ENCODE assay signal across 7 mouse cellular contexts in genomic region chr16:93884086-93884721, GRCm38 (mm10). TPM values are rescaled to one million over a fixed set of nuclear protein-coding genes. Genes with fewer than 3 reads are reported as not detected.
A peak's percentile ranks its signal among the peaks of the same experiment; 100 is the strongest.
DNase-seq lines count a peak whose midpoint lies in the region; ATAC-seq lines count a peak whose summit lies in the region.

No protein-coding gene starts in this region.

- DNase-seq in urinary bladder, postnatal 25 days (ENCODE audit: low spot score) = peak; percentile 8
- DNase-seq in urinary bladder, adult 2 months (ENCODE audit: low spot score) = no peak
- DNase-seq in cerebellum, adult 8-10 months = peak; percentile 30
- no peak for DNase-seq in urinary bladder, postnatal 4 days (ENCODE audit: low spot score in 2 of 2)

- WGBS in forebrain, embryonic 16.5 days = under 1% methylated on average over 43 of the region's 43 CpGs
- WGBS in kidney, embryonic 14.5 days = under 1% methylated on average over 41 of the region's 43 CpGs

- H3K36me3 ChIP-seq in forebrain, embryonic 16.5 days (ENCODE audit: control insufficient read depth, insufficient read depth) = no peaks in the 10 kb centered on the region
- H3K36me3 ChIP-seq in kidney, embryonic 14.5 days (ENCODE audit: control insufficient read depth, insufficient read depth, low read length) = peaks cover 14% of the 10 kb centered on the region

- H3K4me3 ChIP-seq in forebrain, embryonic 16.5 days (replicated peaks; ENCODE audit: low read length) = peak overlapping the region; percentile 65
- H3K4me3 ChIP-seq in kidney, embryonic 14.5 days (ENCODE audit: low read length) = peak overlapping the region; percentile 81

- peak overlapping the region; percentile 60 for H3K9ac ChIP-seq in forebrain, embryonic 16.5 days (replicated peaks; ENCODE audit: low read depth, low read length)
- H3K9ac ChIP-seq in kidney, embryonic 14.5 days (ENCODE audit: low read depth, low read length) = peak overlapping the region; percentile 80

- no peaks in the 10 kb centered on the region for H3K27me3 ChIP-seq in forebrain, embryonic 16.5 days (replicated peaks; ENCODE audit: control insufficient read depth, insufficient read depth, low read length)
- H3K27me3 ChIP-seq in kidney, embryonic 14.5 days (ENCODE audit: control insufficient read depth, insufficient read depth, low read length) = no peaks in the 10 kb centered on the region

- peak; percentile 5; the same call in 1 of the 2 replicates for ATAC-seq in forebrain, embryonic 16.5 days
- ATAC-seq in kidney, embryonic 14.5 days (ENCODE audit: low FRiP score, low TSS enrichment) = peak; percentile 5; the same call in 1 of the 2 replicates
- 0 out of 2 replicates have a peak, but pooled peaks have one; percentile 3 for ATAC-seq in megakaryocyte-erythroid progenitor cell, adult 5-6 weeks (replicated peaks; ENCODE audit: low FRiP score, low TSS enrichment, poor library complexity, severe bottlenecking)

- H3K4me2 ChIP-seq in forebrain, embryonic 16.5 days (ENCODE audit: low read length) = peak overlapping the region; percentile 73
- peak overlapping the region; percentile 86 for H3K4me2 ChIP-seq in kidney, embryonic 14.5 days (replicated peaks; ENCODE audit: low read depth, low read length)

- no peaks in the 10 kb centered on the region for H3K9me3 ChIP-seq in forebrain, embryonic 16.5 days (ENCODE audit: control insufficient read depth, low read length)
- no peaks in the 10 kb centered on the region for H3K9me3 ChIP-seq in kidney, embryonic 14.5 days (ENCODE audit: control insufficient read depth, low read length)

- H3K4me1 ChIP-seq in forebrain, embryonic 16.5 days (replicated peaks; ENCODE audit: control insufficient read depth, insufficient read depth, low read length) = peaks cover 17% of the 10 kb centered on the region
- H3K4me1 ChIP-seq in kidney, embryonic 14.5 days (ENCODE audit: control insufficient read depth, insufficient read depth, low read length) = peaks cover 7% of the 10 kb centered on the region; the same call in 1 of the 2 replicates

- H3K27ac ChIP-seq in forebrain, embryonic 16.5 days (ENCODE audit: low read length) = no peak overlapping the region
- H3K27ac ChIP-seq in kidney, embryonic 14.5 days (ENCODE audit: low read depth, low read length) = peak overlapping the region; percentile 37; the same call in 1 of the 2 replicates

RNA-seq across cellular contexts. Expression of gene Chaf1b, which starts 0.5 kb away (rescaled TPM):
- 2.8 and 3.2 TPM in 2 replicates for polyA plus RNA-seq in urinary bladder, adult 2 months (2012; rRNA removed)
- 36.0 and 40.4 TPM in 2 replicates for polyA plus RNA-seq in forebrain, embryonic 16.5 days (2015; fragmentation: Nextera tagmentation; extraction: Ambion mirVana)
- polyA plus RNA-seq in kidney, embryonic 14.5 days (2014; fragmentation: Nextera tagmentation; extraction: Ambion mirVana) = 91.6 and 91.7 TPM in 2 replicates
- total RNA-seq in megakaryocyte-erythroid progenitor cell, adult 5-6 weeks (2014; fragmentation: Nextera tagmentation) = 79.5 and 94.4 TPM in 2 replicates
- total RNA-seq in megakaryocyte-erythroid progenitor cell, adult 5-6 weeks (2017) = 80.8 and 86.6 TPM in 2 replicates

RNA-seq across cellular contexts. Expression of gene Morc3, which starts 52.3 kb away (rescaled TPM):
- 23.1 and 28.4 TPM in 2 replicates for polyA plus RNA-seq in urinary bladder, adult 2 months (2012; rRNA removed)
- 38.2 and 39.7 TPM in 2 replicates for polyA plus RNA-seq in forebrain, embryonic 16.5 days (2015; fragmentation: Nextera tagmentation; extraction: Ambion mirVana)
- polyA plus RNA-seq in kidney, embryonic 14.5 days (2014; fragmentation: Nextera tagmentation; extraction: Ambion mirVana) = 23.5 and 42.7 TPM in 2 replicates
- total RNA-seq in megakaryocyte-erythroid progenitor cell, adult 5-6 weeks (2014; fragmentation: Nextera tagmentation) = 59.5 and 86.0 TPM in 2 replicates
- 137 and 163 TPM in 2 replicates for total RNA-seq in megakaryocyte-erythroid progenitor cell, adult 5-6 weeks (2017)

Comparison
In these comparisons a context has a peak if more than half of its experiments do, and no peak if none do; other contexts are left out.
1. DNase-seq: peak in urinary bladder, postnatal 25 days (single experiment) and cerebellum, adult 8-10 months (single experiment); none in urinary bladder, adult 2 months (single experiment) and urinary bladder, postnatal 4 days (0 of 2).
2. Peak in every context shown above with its lines, with median percentiles within 50 percentile points of each other: ATAC-seq.